Mouse (Mus musculus) limb, embryonic 11.5 days (tissue): ENCODE data around the gene Ilf3. TPM values are rescaled to one million over a fixed set of nuclear protein-coding genes. Genes with fewer than 3 reads are reported as not detected.

ENCODE experiments used
- ATAC-seq: fragments of 200-750 bp; cut with Nextera tagmentation; 2 replicates; pipeline ENCODE4 v1.8.0; 2017; ENCODE audit warnings: low read depth; ENCODE audit not compliant: insufficient number of reproducible peaks, low FRiP score, low TSS enrichment
- DNase-seq: peaks from one replicate; pipeline ENCODE4 v3.0.0-alpha.2; 2015; ENCODE audit warnings: low spot score
- H3K27ac ChIP-seq: fragments of 300-500 bp; sonication (generic); replicated peaks from 2 replicates; pipeline ENCODE4 v1.5.1; 2014; ENCODE audit warnings: low read depth, mild to moderate bottlenecking, low read length
- H3K27me3 ChIP-seq: fragments of 300-500 bp; sonication (generic); 2 replicates; pipeline ENCODE4 v1.6.1; 2014; ENCODE audit warnings: mild to moderate bottlenecking, low read length, mixed read lengths; ENCODE audit not compliant: control insufficient read depth, insufficient read depth
- H3K36me3 ChIP-seq: fragments of 300-500 bp; sonication (generic); 2 replicates; pipeline ENCODE4 v1.6.1; 2014; ENCODE audit warnings: mild to moderate bottlenecking, low read length, moderate library complexity, mixed read lengths; ENCODE audit not compliant: control insufficient read depth, insufficient read depth
- H3K4me1 ChIP-seq: fragments of 300-500 bp; sonication (generic); 2 replicates; pipeline ENCODE4 v1.6.1; 2014; ENCODE audit warnings: low read length, mixed read lengths; ENCODE audit not compliant: control insufficient read depth, insufficient read depth
- H3K4me2 ChIP-seq: fragments of 300-500 bp; sonication (generic); 2 replicates; pipeline ENCODE4 v1.6.1; 2014; ENCODE audit warnings: low read depth, mild to moderate bottlenecking, moderate library complexity; ENCODE audit not compliant: severe bottlenecking
- H3K4me3 ChIP-seq: fragments of 300-500 bp; sonication (generic); 2 replicates; pipeline ENCODE4 v1.5.1; 2014; ENCODE audit warnings: low read depth, low read length
- H3K9ac ChIP-seq: fragments of 300-500 bp; sonication (generic); 2 replicates; pipeline ENCODE4 v1.6.1; 2014; ENCODE audit warnings: mild to moderate bottlenecking, low read length
- H3K9me3 ChIP-seq: fragments of 300-500 bp; sonication (generic); 2 replicates; pipeline ENCODE4 v1.6.1; 2016; ENCODE audit warnings: low read length; ENCODE audit not compliant: control insufficient read depth
- WGBS: fragments of 180-500 bp; shearing (Covaris S2); extraction: QIAGEN DNeasy Blood & Tissue Kit; methylation state at CpG from one replicate; pipeline ENCODE4 v1.1.7; 2014; 5-methylcytosine and 5-hydroxymethylcytosine counted together
- polyA plus RNA-seq: library from polyadenylated mRNA; unstranded; fragments of >200 nt; fragmentation: Nextera tagmentation; extraction: Ambion mirVana; gene quantifications from 2 replicates; pipeline ENCODE4 v1.2.1, GENCODE M21; 2014

Gene Ilf3
- polyA plus RNA-seq, 1 experiment from 2014 or later, result 268 TPM

- Histone ChIP-seq H3K27ac (no peak overlapping the region), H3K27me3 (no peaks in the 10 kb centered on the region), H3K9me3 (no peaks in the 10 kb centered on the region), H3K4me3 (no peak overlapping the region), H3K4me1 (peaks cover 7% of the 10 kb centered on the region), H3K36me3 (no peaks in the 10 kb centered on the region), H3K4me2 (no peak overlapping the region), H3K9ac (no peak overlapping the region; the same call in 1 of the 2 replicates)
- WGBS, result 70% methylated on average over 7 of the region's 7 CpGs
- ATAC-seq (no peak), DNase-seq (no peak)
These were observed 63.1 kb downstream of the Ilf3 start for GRCm38 (mm10) chr9:21430724-21431123.

- DNase-seq, result no peak
- Histone ChIP-seq H3K27ac (no peak overlapping the region), H3K9me3 (no peaks in the 10 kb centered on the region), H3K4me3 (no peak overlapping the region), H3K36me3 (no peaks in the 10 kb centered on the region), H3K4me2 (no peak overlapping the region), H3K27me3 (no peaks in the 10 kb centered on the region), H3K9ac (no peak overlapping the region), H3K4me1 (peaks cover 2% of the 10 kb centered on the region; the same call in 1 of the 2 replicates)
- 93% methylated on average over 7 of the region's 7 CpGs for WGBS
- no peak for ATAC-seq
These were observed 64.4 kb downstream of the Ilf3 start for GRCm38 (mm10) chr9:21432066-21432465.

- H3K27ac ChIP-seq, result no peak overlapping the region
- no peaks in the 10 kb centered on the region for H3K36me3 ChIP-seq
- H3K27me3 ChIP-seq, result no peaks in the 10 kb centered on the region
- H3K4me1 ChIP-seq, result no peaks in the 10 kb centered on the region; the same call in 1 of the 2 replicates
- no peak overlapping the region for H3K4me2 ChIP-seq
- no peaks in the 10 kb centered on the region for H3K9me3 ChIP-seq
- no peak for DNase-seq
- 94% methylated on average over 8 of the region's 8 CpGs for WGBS
- no peak for ATAC-seq
- H3K9ac ChIP-seq, result no peak overlapping the region
- no peak overlapping the region for H3K4me3 ChIP-seq
These were observed 66.1 kb downstream of the Ilf3 start for GRCm38 (mm10) chr9:21433766-21434165.

- Histone ChIP-seq H3K27me3 (no peaks in the 10 kb centered on the region), H3K4me3 (no peak overlapping the region), H3K9ac (no peak overlapping the region), H3K4me1 (no peaks in the 10 kb centered on the region; the same call in 1 of the 2 replicates), H3K27ac (no peak overlapping the region), H3K4me2 (no peak overlapping the region), H3K36me3 (no peaks in the 10 kb centered on the region), H3K9me3 (no peaks in the 10 kb centered on the region)
- ATAC-seq (no peak), DNase-seq (no peak)
- WGBS, result 92% methylated on average over 2 of the region's 2 CpGs
These were observed 66.7 kb downstream of the Ilf3 start for GRCm38 (mm10) chr9:21434410-21434809.

- 86% methylated on average over 7 of the region's 7 CpGs for WGBS
- Histone ChIP-seq H3K4me2 (no peak overlapping the region), H3K9me3 (no peaks in the 10 kb centered on the region), H3K27me3 (no peaks in the 10 kb centered on the region), H3K4me3 (no peak overlapping the region), H3K9ac (no peak overlapping the region), H3K27ac (no peak overlapping the region), H3K36me3 (no peaks in the 10 kb centered on the region), H3K4me1 (no peaks in the 10 kb centered on the region; the same call in 1 of the 2 replicates)
- DNase-seq (no peak), ATAC-seq (no peak)
These were observed 68.3 kb downstream of the Ilf3 start for GRCm38 (mm10) chr9:21435777-21436635.

GRCm38 (mm10) chr9:21437577-21437976 lies 69.9 kb downstream of the Ilf3 start:
- Histone ChIP-seq H3K4me2 (no peak overlapping the region), H3K27me3 (no peaks in the 10 kb centered on the region), H3K9ac (no peak overlapping the region), H3K4me1 (no peaks in the 10 kb centered on the region; the same call in 1 of the 2 replicates), H3K36me3 (no peaks in the 10 kb centered on the region), H3K9me3 (no peaks in the 10 kb centered on the region), H3K4me3 (no peak overlapping the region), H3K27ac (no peak overlapping the region)
- DNase-seq (no peak), ATAC-seq (no peak)
- WGBS, result 97% methylated on average over 6 of the region's 6 CpGs

- H3K9me3 ChIP-seq, result no peaks in the 10 kb centered on the region
- H3K27ac ChIP-seq, result no peak overlapping the region
- no peak for DNase-seq
- no peaks in the 10 kb centered on the region; the same call in 1 of the 2 replicates for H3K4me1 ChIP-seq
- H3K27me3 ChIP-seq, result no peaks in the 10 kb centered on the region
- no peaks in the 10 kb centered on the region for H3K36me3 ChIP-seq
- WGBS, result 69% methylated on average over 3 of the region's 3 CpGs
- H3K4me2 ChIP-seq, result no peak overlapping the region
- no peak for ATAC-seq
- no peak overlapping the region for H3K4me3 ChIP-seq
- no peak overlapping the region for H3K9ac ChIP-seq
These were observed 70.5 kb downstream of the Ilf3 start for GRCm38 (mm10) chr9:21438219-21438618.

- Histone ChIP-seq H3K4me2 (no peak overlapping the region), H3K27ac (no peak overlapping the region), H3K4me1 (no peaks in the 10 kb centered on the region; the same call in 1 of the 2 replicates), H3K4me3 (no peak overlapping the region), H3K36me3 (no peaks in the 10 kb centered on the region), H3K27me3 (no peaks in the 10 kb centered on the region), H3K9me3 (no peaks in the 10 kb centered on the region), H3K9ac (no peak overlapping the region)
- DNase-seq (no peak), ATAC-seq (no peak)
- whole genome bisulfite sequencing, result 85% methylated on average over 3 of the region's 3 CpGs
These were observed 71.8 kb downstream of the Ilf3 start for GRCm38 (mm10) chr9:21439456-21439855.
